Mouse (Mus musculus): Measurements from ENCODE around the gene Taf1d. TPM values are rescaled to one million over a fixed set of nuclear protein-coding genes. Genes with fewer than 3 reads are reported as not detected.
A peak's percentile ranks its signal among the peaks of the same experiment; 100 is the strongest.
"Not testable (repeated sequence)": the region's sequence is repeated elsewhere in the genome, so short reads cannot be mapped to it uniquely, and the experiment has no call there.

Gene Taf1d
- polyA plus RNA-seq, 1 experiment from 2014 or later = 63.0 TPM

DNA sequence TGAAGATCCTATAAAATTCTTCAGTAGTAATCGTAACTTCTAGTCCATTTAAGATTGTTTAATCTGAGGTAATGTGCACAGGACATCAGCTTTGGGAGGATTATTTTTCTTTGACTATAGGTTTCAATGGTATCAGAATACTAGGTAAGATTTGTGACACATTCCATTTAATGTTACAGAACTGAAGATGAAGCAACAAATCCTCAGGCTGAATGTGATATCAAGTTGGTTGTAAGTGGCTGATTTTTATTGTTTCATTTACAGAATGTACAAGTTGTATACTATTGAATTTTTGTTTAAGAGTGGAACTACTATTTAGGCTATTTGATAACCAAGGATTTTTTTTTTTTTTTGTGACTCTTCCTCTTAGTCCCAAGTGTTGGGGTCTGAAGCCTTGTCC is 4.2 kb downstream of the Taf1d start:
- WGBS = 91% methylated on average over 1 of the region's 1 CpGs
- Histone ChIP-seq H3K4me3 (no peak overlapping the region), H3K27ac (replicated peaks) (no peak overlapping the region), H3K9me3 (no peaks in the 10 kb centered on the region), H3K27me3 (no peaks in the 10 kb centered on the region), H3K36me3 (peaks cover 61% of the 10 kb centered on the region), H3K4me1 (peaks cover 21% of the 10 kb centered on the region), H3K9ac (replicated peaks) (no peak overlapping the region), H3K4me2 (replicated peaks) (no peak overlapping the region)
- no peak for ATAC-seq (ENCODE audit: low FRiP score, low read depth)

DNA sequence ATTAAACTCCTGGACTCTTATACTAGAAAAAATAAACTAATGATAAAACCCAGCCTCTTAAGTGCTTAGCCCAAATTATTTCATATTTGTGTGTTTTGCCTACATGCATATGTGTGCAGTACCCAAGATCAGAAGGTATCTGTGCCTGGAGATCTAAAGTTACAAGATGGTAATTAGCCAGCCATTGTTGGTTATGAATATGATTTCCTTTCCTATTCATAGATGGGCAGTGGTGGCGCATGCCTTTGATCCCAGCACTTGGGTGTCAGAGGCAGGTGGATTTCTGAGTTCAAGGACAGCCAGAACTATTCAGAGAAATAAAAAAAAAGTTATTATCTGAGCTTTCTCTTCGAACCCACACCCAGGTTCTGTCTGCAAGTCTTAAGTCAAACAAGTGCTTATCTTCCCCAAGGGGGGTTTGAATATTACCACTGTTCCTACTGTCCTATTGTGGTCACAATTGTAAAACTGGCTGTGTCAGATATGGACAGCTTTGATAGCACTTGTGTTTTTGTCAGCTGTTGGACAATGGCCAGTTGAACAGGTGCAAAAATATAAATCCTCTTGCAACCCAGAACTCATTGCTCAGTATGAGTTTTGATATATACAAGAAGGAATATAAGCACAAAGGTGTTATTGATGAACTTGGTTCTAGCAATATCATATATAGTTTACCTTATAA is 6.2 kb downstream of the Taf1d start:
- peaks cover 12% of the 10 kb centered on the region for H3K4me1 ChIP-seq
- H3K27ac ChIP-seq (replicated peaks) = no peak overlapping the region
- no peak overlapping the region for H3K4me3 ChIP-seq
- 85% methylated on average over 2 of the region's 2 CpGs for WGBS
- no peak overlapping the region for H3K9ac ChIP-seq (replicated peaks)
- H3K9me3 ChIP-seq = no peaks in the 10 kb centered on the region
- H3K4me2 ChIP-seq (replicated peaks) = no peak overlapping the region
- no peak for ATAC-seq (ENCODE audit: low FRiP score, low read depth)
- no peaks in the 10 kb centered on the region for H3K27me3 ChIP-seq
- H3K36me3 ChIP-seq = peaks cover 75% of the 10 kb centered on the region

DNA sequence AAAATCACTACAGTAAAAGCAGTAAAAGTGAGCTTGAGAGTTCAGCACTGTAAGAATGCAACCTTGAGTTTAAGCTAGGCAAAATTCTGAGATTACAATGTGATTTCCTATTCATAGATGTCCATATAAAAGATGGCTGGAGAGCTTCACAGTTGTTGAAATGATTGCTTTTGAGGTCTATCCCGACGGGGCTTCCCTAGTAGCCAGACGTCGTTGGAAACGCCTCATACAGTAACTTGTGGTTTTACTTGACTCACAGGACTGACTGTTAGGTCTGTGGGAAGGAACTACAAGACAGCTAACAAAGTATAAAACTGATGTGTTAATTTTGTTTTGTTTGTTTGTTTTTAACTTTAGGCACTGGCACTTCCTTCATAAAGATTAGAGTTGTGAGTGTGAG is 7.6 kb downstream of the Taf1d start:
- ATAC-seq (ENCODE audit: low FRiP score, low read depth) = no peak
- 96% methylated on average over 5 of the region's 5 CpGs for WGBS
- Histone ChIP-seq H3K27me3 (no peaks in the 10 kb centered on the region), H3K9ac (replicated peaks) (no peak overlapping the region), H3K27ac (replicated peaks) (no peak overlapping the region), H3K4me1 (peaks cover 5% of the 10 kb centered on the region), H3K4me3 (no peak overlapping the region), H3K36me3 (peaks cover 86% of the 10 kb centered on the region), H3K4me2 (replicated peaks) (no peak overlapping the region), H3K9me3 (no peaks in the 10 kb centered on the region)

DNA sequence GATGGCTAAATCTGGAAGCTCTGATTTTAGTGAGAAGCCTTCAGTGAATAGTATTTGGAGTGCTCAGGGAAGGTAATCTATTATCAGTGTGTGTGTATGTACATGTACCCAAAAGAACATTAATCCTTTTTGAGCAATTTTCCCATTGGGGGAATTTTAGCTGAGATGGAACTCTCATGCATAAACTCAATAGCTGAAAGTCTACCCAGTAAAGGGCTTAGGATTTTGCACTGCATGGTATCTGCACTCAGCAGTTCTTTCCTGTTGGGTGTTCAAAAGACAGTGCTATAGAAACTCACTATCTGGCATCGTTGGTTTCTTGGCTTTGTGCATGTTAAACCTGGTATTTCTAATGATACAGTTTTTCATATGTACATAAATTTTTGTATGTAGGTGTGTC is 8.6 kb downstream of the Taf1d start:
- Histone ChIP-seq H3K4me2 (replicated peaks) (no peak overlapping the region), H3K27me3 (no peaks in the 10 kb centered on the region), H3K9me3 (no peaks in the 10 kb centered on the region), H3K36me3 (peaks cover 78% of the 10 kb centered on the region), H3K4me1 (no peaks in the 10 kb centered on the region), H3K27ac (replicated peaks) (no peak overlapping the region), H3K4me3 (no peak overlapping the region), H3K9ac (replicated peaks) (no peak overlapping the region)
- 96% methylated on average over 1 of the region's 1 CpGs for WGBS
- ATAC-seq (ENCODE audit: low FRiP score, low read depth) = no peak

DNA sequence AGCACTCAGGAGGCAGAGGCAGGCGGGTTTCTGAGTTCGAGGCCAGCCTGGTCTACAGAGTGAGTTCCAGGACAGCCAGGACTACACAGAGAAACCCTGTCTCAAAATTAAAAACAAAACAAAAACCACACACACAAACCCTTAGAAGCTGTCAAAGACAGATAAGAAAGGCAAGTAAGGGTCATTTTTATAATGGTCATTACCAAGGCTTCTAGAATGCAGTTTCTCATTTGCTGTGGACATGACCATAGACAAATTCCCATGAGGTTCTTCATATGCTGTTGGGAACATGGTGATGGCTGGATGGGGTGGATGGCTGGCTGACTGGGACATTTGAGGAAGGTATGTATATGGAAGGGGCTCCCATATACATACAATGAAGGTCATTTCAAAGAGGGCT is 10.3 kb downstream of the Taf1d start:
- not testable (repeated sequence) for H3K27ac ChIP-seq (replicated peaks); H3K4me1 ChIP-seq; H3K27me3 ChIP-seq; H3K9ac ChIP-seq (replicated peaks); H3K4me2 ChIP-seq (replicated peaks); H3K4me3 ChIP-seq; ATAC-seq (ENCODE audit: low FRiP score, low read depth); H3K9me3 ChIP-seq
- WGBS = 100% methylated on average over 2 of the region's 2 CpGs
- peaks cover 71% of the 10 kb centered on the region for H3K36me3 ChIP-seq

DNA sequence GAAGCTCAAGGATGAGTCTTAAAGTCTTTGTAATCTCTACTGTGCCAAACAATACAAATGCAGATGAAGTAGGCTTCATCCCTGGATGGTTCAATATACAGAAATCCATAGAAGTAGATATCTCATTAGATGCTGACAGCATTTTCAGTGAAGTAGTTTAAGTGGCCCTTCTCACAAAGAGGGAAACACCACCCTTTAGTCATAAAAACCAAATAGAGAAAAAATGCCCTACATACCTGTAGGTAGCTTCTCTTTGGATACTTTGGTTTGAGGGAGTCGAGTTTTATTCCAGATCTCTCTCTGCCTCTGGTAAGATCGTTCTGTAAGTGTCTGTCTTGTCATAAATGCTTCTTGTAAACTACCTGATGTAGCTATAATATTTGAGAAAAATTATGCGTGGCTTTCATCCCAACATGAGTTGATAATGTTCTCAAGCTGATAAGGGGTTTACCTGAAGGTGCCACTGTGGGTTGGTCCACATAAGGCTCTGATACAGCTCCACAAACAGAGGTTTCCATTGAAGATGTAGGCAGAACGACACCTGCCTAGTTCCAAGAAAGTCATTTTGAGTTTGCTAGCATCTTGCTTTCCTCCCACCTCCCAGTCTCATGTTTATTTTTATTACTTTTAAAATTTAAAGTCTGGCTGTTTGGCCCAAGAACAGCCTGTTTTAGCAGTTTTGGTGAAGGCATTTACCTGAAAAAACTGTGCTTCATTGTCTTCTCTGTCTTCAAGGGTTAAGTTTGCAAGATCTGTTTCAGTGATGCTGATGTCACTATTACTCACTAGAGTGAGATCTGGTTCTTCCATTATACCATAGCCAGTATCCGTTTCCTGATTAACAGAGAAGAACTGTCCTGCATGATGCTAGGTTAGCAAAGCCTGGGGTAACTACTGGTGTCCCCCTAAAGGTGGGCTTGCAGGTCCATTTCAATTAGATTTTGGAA is 11.5 kb downstream of the Taf1d start:
- H3K9ac ChIP-seq (replicated peaks) = no peak overlapping the region
- H3K4me2 ChIP-seq (replicated peaks) = no peak overlapping the region
- H3K4me3 ChIP-seq = no peak overlapping the region
- H3K27me3 ChIP-seq = no peaks in the 10 kb centered on the region
- no peak overlapping the region for H3K27ac ChIP-seq (replicated peaks)
- ATAC-seq (ENCODE audit: low FRiP score, low read depth) = no peak
- WGBS = 64% methylated on average over 5 of the region's 5 CpGs
- no peaks in the 10 kb centered on the region for H3K4me1 ChIP-seq
- H3K36me3 ChIP-seq = peaks cover 71% of the 10 kb centered on the region
- H3K9me3 ChIP-seq = no peaks in the 10 kb centered on the region

DNA sequence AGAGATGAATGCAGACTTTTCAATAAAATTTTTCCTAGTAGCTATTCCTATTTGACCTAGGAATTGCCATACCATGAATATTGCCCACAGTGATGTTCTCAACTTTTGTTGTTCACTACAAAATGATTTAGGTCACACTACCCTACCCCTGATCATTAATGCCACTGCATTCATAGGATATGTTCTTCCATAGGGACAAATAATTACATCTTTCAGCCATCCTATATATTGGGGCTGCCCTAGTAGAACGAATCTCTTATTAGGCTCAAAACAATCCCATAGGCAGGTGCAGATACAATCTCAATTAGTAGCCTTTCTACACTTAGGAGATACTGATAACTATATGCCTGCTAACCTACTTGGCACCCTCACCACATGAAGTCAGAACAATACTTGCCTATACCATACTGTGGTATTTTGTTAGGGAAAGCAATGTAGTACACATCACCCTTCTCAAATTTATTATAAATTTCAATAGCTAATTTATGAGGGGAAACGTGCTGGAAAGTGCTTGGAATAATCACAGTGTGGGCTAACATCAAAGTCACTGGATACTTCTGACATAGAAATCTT is 12.2 kb downstream of the Taf1d start:
- H3K27me3 ChIP-seq = no peaks in the 10 kb centered on the region
- H3K9ac ChIP-seq (replicated peaks) = no peak overlapping the region
- WGBS = 79% methylated on average over 2 of the region's 2 CpGs
- H3K4me3 ChIP-seq = no peak overlapping the region
- no peaks in the 10 kb centered on the region for H3K9me3 ChIP-seq
- no peak overlapping the region for H3K27ac ChIP-seq (replicated peaks)
- no peak overlapping the region for H3K4me2 ChIP-seq (replicated peaks)
- peaks cover 72% of the 10 kb centered on the region for H3K36me3 ChIP-seq
- ATAC-seq (ENCODE audit: low FRiP score, low read depth) = 0 out of 2 replicates have a peak, but pooled peaks have one; percentile 9
- H3K4me1 ChIP-seq = no peaks in the 10 kb centered on the region

DNA sequence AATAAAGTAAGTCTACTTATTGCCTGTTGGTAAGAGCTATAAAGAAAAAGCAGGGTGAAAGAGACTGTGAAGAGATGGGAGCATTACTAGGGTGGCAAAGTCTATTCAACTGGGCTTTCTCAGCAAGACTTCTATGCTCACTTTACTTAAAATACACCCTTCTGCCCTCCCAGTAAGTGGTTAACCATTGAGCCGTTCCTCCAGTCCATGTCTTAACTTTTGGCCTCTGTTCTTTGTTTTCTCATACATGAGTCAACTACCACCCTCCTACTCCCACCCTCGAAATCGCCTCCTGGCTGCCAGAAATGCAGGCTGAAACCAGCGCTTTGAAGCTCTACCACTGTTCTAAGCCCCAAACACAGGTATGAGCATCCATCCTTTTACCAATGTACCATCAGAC is 31.8 kb downstream of the Taf1d start:
- Histone ChIP-seq H3K27ac (replicated peaks) (no peak overlapping the region), H3K36me3 (peaks cover 76% of the 10 kb centered on the region), H3K4me3 (no peak overlapping the region), H3K9ac (replicated peaks) (no peak overlapping the region), H3K27me3 (no peaks in the 10 kb centered on the region), H3K9me3 (no peaks in the 10 kb centered on the region), H3K4me1 (no peaks in the 10 kb centered on the region), H3K4me2 (replicated peaks) (no peak overlapping the region)
- 89% methylated on average over 4 of the region's 4 CpGs for WGBS
- ATAC-seq (ENCODE audit: low FRiP score, low read depth) = no peak

DNA sequence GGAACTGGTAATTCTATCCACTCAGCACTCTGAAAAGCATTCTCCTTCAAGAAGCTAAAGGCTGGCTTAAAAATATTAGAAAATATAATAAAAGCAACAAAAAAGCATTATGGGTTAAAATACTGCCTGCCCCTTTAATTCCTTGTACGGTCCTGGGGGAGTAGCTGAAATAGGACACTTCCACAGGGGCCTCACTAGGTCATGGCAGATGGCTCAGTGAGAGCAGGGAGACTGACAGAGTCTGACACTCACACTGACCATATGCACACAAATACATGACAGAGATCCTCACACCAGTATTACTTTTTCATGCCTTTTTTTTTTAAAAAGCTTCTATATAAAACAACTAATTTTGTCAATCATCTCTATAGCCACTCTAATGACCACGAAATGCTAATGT is 43.9 kb downstream of the Taf1d start:
- 85% methylated on average over 2 of the region's 2 CpGs for WGBS
- H3K4me2 ChIP-seq (replicated peaks) = no peak overlapping the region
- H3K4me3 ChIP-seq = no peak overlapping the region
- H3K9me3 ChIP-seq = no peaks in the 10 kb centered on the region
- H3K36me3 ChIP-seq = peaks cover 53% of the 10 kb centered on the region
- no peak overlapping the region for H3K27ac ChIP-seq (replicated peaks)
- no peak for ATAC-seq (ENCODE audit: low FRiP score, low read depth)
- no peak overlapping the region for H3K9ac ChIP-seq (replicated peaks)
- H3K4me1 ChIP-seq = no peaks in the 10 kb centered on the region
- no peaks in the 10 kb centered on the region for H3K27me3 ChIP-seq

DNA sequence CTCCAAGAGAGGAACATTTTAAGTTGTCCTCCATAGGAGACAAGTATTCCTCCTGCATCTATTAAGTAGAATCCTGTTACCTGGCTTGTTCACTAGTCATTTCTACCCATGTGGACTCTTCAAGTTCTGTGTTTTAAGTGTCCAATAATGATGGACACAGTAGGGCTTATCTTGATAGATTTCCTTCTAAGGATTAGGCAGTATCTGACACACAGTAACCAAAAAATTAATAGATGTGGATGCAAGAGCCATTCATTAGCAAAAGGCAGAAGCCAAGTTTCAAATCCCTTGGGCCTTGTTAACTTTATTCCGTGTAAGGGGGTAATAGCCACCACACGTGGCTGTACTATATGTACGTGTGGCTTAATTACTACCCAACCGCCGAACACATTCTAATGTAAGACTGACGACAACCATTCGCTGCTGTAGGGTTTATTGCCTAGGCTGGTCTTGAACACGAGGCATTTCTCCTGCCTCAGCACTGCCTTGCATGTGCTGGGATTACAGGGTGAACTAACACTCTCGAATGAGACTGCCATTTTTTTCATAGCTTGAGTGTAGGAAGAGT is 51.0 kb downstream of the Taf1d start:
- Histone ChIP-seq H3K36me3 (peaks cover 9% of the 10 kb centered on the region; the same call in 1 of the 2 replicates), H3K4me2 (replicated peaks) (peak overlapping the region; percentile 80), H3K27ac (replicated peaks) (peak overlapping the region; percentile 82), H3K4me1 (peaks cover 15% of the 10 kb centered on the region), H3K4me3 (peak overlapping the region; percentile 78), H3K9me3 (no peaks in the 10 kb centered on the region), H3K27me3 (peaks cover 7% of the 10 kb centered on the region; the same call in 1 of the 2 replicates), H3K9ac (replicated peaks) (peak overlapping the region; percentile 85)
- under 1% methylated on average over 9 of the region's 9 CpGs for WGBS
- ATAC-seq (ENCODE audit: low FRiP score, low read depth) = no peak

DNA sequence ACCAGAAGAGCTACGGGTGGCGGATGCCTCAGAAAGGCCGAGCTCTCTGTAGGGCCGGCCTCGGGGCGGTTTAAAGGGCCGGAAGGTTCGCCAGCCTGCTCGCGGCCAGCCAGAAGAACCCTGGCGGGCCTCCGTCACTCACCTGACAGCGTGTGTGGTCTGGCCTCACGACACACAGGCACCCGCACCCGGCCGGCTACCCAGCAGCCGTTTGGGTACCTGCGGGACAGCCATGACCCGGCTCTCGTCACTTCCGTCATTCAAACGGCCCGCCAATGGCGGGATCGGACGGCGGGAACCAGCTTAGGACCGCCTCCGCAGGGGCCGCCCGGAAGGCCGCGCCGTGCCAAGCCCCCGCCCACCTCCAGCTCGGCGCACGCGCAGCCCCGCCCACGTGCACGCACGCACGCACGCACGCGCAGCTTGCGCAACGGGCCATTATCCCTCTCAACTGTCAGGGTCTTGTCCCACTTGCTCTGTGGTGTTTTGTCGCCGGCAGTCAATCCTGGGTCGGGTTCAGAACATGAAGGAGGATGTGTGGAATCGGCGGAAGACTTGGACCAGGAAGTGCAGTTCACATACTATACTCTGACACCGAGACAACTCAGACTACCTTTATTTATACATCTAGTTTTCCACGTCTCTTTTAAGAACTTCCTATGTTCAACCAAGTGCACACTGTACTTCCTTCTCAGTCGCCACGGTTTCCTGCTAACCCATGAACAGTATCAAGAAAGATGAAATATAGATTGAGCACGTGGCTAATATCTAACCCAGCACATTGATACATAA is 51.7 kb downstream of the Taf1d start, which contains the start of gene Cep295:
Cep295 (minus strand) TSS at position 305 of the 792 bp plus-strand sequence.
- H3K4me1 ChIP-seq = peaks cover 15% of the 10 kb centered on the region
- H3K9ac ChIP-seq (replicated peaks) = peak within 1 kb of the TSS; percentile 85
- peak within 1 kb of the TSS; percentile 80 for H3K4me2 ChIP-seq (replicated peaks)
- H3K9me3 ChIP-seq = no peaks in the 10 kb centered on the region
- ATAC-seq (ENCODE audit: low FRiP score, low read depth) = peak; percentile 100
- peaks cover 2% of the 10 kb centered on the region; the same call in 1 of the 2 replicates for H3K36me3 ChIP-seq
- H3K27ac ChIP-seq (replicated peaks) = peak within 1 kb of the TSS; percentile 82
- peak within 1 kb of the TSS; percentile 78 for H3K4me3 ChIP-seq
- 3% methylated on average over 60 of the region's 60 CpGs for WGBS
- H3K27me3 ChIP-seq = peaks cover 7% of the 10 kb centered on the region; the same call in 1 of the 2 replicates

All from midbrain, embryonic 12.5 days (tissue).